15 mouse cellular contexts compared by ENCODE assay signal in genomic region chr4:127037908-127038827, GRCm38 (mm10). TPM values are rescaled to one million over a fixed set of nuclear protein-coding genes. Genes with fewer than 3 reads are reported as not detected.
DNase-seq lines count a peak whose midpoint lies in the region; ATAC-seq lines count a peak whose summit lies in the region.
"Had no signal": no experiment of that assay in that cellular context is flagged by ENCODE, and none has a peak within 500 bp of the region (broad histone marks: within the 10 kb centered on the region; RNA-seq: fewer than 3 reads in every experiment).

No protein-coding gene starts in this region.

- H3K9ac ChIP-seq in lung, embryonic 16.5 days (ENCODE audit: low read length) = no peak overlapping the region
- H3K9ac ChIP-seq: hindbrain, embryonic 14.5 days had no signal

- H3K27me3 ChIP-seq in lung, embryonic 16.5 days (ENCODE audit: control insufficient read depth, insufficient read depth, low read depth, low read length) = no peaks in the 10 kb centered on the region

- no peaks in the 10 kb centered on the region for H3K4me1 ChIP-seq in lung, embryonic 16.5 days (replicated peaks; ENCODE audit: control insufficient read depth, insufficient read depth, low read length)
- H3K4me1 ChIP-seq: embryonic facial prominence, embryonic 10.5 days had no signal

- H3K4me2 ChIP-seq in lung, embryonic 16.5 days (ENCODE audit: low read depth, low read length) = no peak overlapping the region
- H3K4me2 ChIP-seq: hindbrain, embryonic 14.5 days had no signal

- H3K4me3 ChIP-seq in lung, embryonic 16.5 days (ENCODE audit: low read length) = no peak overlapping the region
- H3K4me3 ChIP-seq: embryonic facial prominence, embryonic 10.5 days; myocyte had no signal

- H3K27ac ChIP-seq in lung, embryonic 16.5 days (ENCODE audit: low read length) = no peak overlapping the region
- H3K27ac ChIP-seq: embryonic facial prominence, embryonic 10.5 days; hindbrain, embryonic 14.5 days had no signal

- 79% methylated on average over 8 of the region's 8 CpGs for WGBS in lung, embryonic 16.5 days
- 56% methylated on average over 8 of the region's 8 CpGs for WGBS in large intestine, adult 2 months

- 0 out of 2 replicates have a peak, but pooled peaks have one; percentile 10 for ATAC-seq in lung, embryonic 16.5 days (ENCODE audit: low read depth)
- peak; percentile 36 for ATAC-seq in megakaryocyte-erythroid progenitor cell, adult 5-6 weeks (replicated peaks; ENCODE audit: low FRiP score, low TSS enrichment, poor library complexity, severe bottlenecking)
- ATAC-seq: activated CD4-positive, CD25-positive, alpha-beta regulatory T cell, adult 4 months had no signal

- DNase-seq in embryo, embryonic 9.5 days (ENCODE audit: extremely low spot score) = peak; percentile 38
- DNase-seq in embryo, embryonic 10.5 days (ENCODE audit: low spot score) = no peak
- no peak for DNase-seq in lung, postnatal 10 days
- peak; percentile 31 for DNase-seq in large intestine, adult 2 months (ENCODE audit: low read depth, low spot score)
- DNase-seq in neural tube, embryonic 10.5 days (ENCODE audit: extremely low spot score, low spot score) = no peak
- no peak for DNase-seq in gastrocnemius, postnatal 14 days
- DNase-seq: cerebellum, adult 11-12 months; gastrocnemius, postnatal 10 days; spleen, adult 18-20 months had no signal

- H3K36me3 ChIP-seq in lung, embryonic 16.5 days (ENCODE audit: control insufficient read depth, insufficient read depth, low read length) = peaks cover 54% of the 10 kb centered on the region

- intact Hi-C loops in gastrocnemius, postnatal 14 days (cut with DNase I; ENCODE audit: low total_unique reads) = no loop called here

- no peaks in the 10 kb centered on the region for H3K9me3 ChIP-seq in lung, embryonic 16.5 days (ENCODE audit: control insufficient read depth, low read length)
- H3K9me3 ChIP-seq: embryonic facial prominence, embryonic 10.5 days had no signal

RNA-seq across cellular contexts. Expression of gene Sfpq, which starts 17.0 kb away (rescaled TPM):
- 67.1 and 68.2 TPM in 2 replicates for polyA plus RNA-seq in lung, embryonic 16.5 days (2015; fragmentation: Nextera tagmentation; extraction: Ambion mirVana)
- 13.4 and 23.3 TPM in 2 replicates for polyA plus RNA-seq in large intestine, adult 2 months (2012; rRNA removed)
- 426 and 540 TPM in 2 replicates for total RNA-seq in megakaryocyte-erythroid progenitor cell, adult 5-6 weeks (2014; fragmentation: Nextera tagmentation)
- total RNA-seq in megakaryocyte-erythroid progenitor cell, adult 5-6 weeks (2017) = 945 and 968 TPM in 2 replicates
- 10 to 100 TPM; 66.4 to 70.0 TPM for total RNA-seq in gastrocnemius, postnatal 14 days (2021)

RNA-seq across cellular contexts. Expression of gene Zmym1, which starts 22.8 kb away (rescaled TPM):
- polyA plus RNA-seq in lung, embryonic 16.5 days (2015; fragmentation: Nextera tagmentation; extraction: Ambion mirVana) = 19.1 and 19.3 TPM in 2 replicates
- polyA plus RNA-seq in large intestine, adult 2 months (2012; rRNA removed) = 1.1 and 1.4 TPM in 2 replicates
- 13.6 and 16.8 TPM in 2 replicates for total RNA-seq in megakaryocyte-erythroid progenitor cell, adult 5-6 weeks (2014; fragmentation: Nextera tagmentation)
- 19.8 and 20.0 TPM in 2 replicates for total RNA-seq in megakaryocyte-erythroid progenitor cell, adult 5-6 weeks (2017)
- 1 to 10 TPM; 3.4 to 4.5 TPM for total RNA-seq in gastrocnemius, postnatal 14 days (2021)

RNA-seq across cellular contexts. Expression of gene Zmym6, which starts 39.0 kb away (rescaled TPM):
- polyA plus RNA-seq in lung, embryonic 16.5 days (2015; fragmentation: Nextera tagmentation; extraction: Ambion mirVana) = 14.4 and 18.2 TPM in 2 replicates
- polyA plus RNA-seq in large intestine, adult 2 months (2012; rRNA removed) = 2.1 and 3.1 TPM in 2 replicates
- 12.3 and 17.9 TPM in 2 replicates for total RNA-seq in megakaryocyte-erythroid progenitor cell, adult 5-6 weeks (2014; fragmentation: Nextera tagmentation)
- total RNA-seq in megakaryocyte-erythroid progenitor cell, adult 5-6 weeks (2017) = 11.2 and 14.4 TPM in 2 replicates
- 1 to 10 TPM; 3.5 to 3.9 TPM for total RNA-seq in gastrocnemius, postnatal 14 days (2021)
- polyA plus RNA-seq: myocyte had no signal

Comparison
In these comparisons a context has a peak if more than half of its experiments do, and no peak if none do; other contexts are left out.
1. DNase-seq: peak in embryo, embryonic 9.5 days (single experiment) and large intestine, adult 2 months (single experiment); none in embryo, embryonic 10.5 days (single experiment), lung, postnatal 10 days (single experiment), neural tube, embryonic 10.5 days (single experiment) and gastrocnemius, postnatal 14 days (single experiment).
2. RNA of gene Sfpq, which starts 17.0 kb away (total RNA-seq): 426 to 968 TPM in megakaryocyte-erythroid progenitor cell, adult 5-6 weeks; 66.4 to 70.0 TPM in gastrocnemius, postnatal 14 days; every median in the first group is over 4 times any median in the second.